Mouse (Mus musculus): ENCODE measurements around the gene Rnf111. TPM values are rescaled to one million over a fixed set of nuclear protein-coding genes. Genes with fewer than 3 reads are reported as not detected.

Rnf111 gene
- polyA plus RNA-seq, 1 experiment from 2014 or later, result 31.7 TPM

DNA sequence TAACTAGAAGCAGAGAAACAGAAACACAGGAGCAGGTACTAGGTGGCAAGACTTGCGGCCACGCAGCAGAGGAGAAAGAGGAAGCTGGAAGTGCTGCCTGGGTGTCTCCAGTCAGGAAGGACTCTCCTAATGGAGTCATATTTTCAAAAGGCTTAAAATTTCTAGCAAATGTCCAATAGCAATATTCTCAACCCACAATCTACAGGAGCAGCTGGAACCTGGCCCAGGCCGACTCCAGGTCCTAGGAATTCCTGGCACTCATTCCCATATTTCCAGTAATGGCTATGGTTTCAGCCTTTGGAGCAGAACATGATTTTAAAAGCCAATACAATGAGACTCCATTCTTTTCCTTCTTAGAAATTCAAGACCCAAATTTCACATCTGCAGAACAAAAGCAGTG, 114.0 kb downstream of the Rnf111 start:
- no peak for ATAC-seq (ENCODE audit: insufficient number of reproducible peaks, low FRiP score, low TSS enrichment, low read depth)

GRCm38 (mm10) chr9:70387410-70388119, 116.0 kb downstream of the Rnf111 start:
- Histone ChIP-seq H3K9ac (ENCODE audit: low read length) (no peak overlapping the region), H3K27me3 (ENCODE audit: control insufficient read depth, insufficient read depth, low read length) (no peaks in the 10 kb centered on the region), H3K36me3 (ENCODE audit: control insufficient read depth, insufficient read depth, low read length) (no peaks in the 10 kb centered on the region), H3K9me3 (ENCODE audit: control insufficient read depth, low read length) (no peaks in the 10 kb centered on the region), H3K4me3 (ENCODE audit: low read depth, low read length) (no peak overlapping the region), H3K4me2 (ENCODE audit: low read depth, severe bottlenecking) (no peak overlapping the region), H3K27ac (replicated peaks; ENCODE audit: low read depth, low read length) (no peak overlapping the region), H3K4me1 (ENCODE audit: control insufficient read depth, insufficient read depth, low read length) (no peaks in the 10 kb centered on the region)
- 93% methylated on average over 4 of the region's 4 CpGs for WGBS
- DNase-seq (ENCODE audit: low spot score), result no peak
- no peak for ATAC-seq (ENCODE audit: insufficient number of reproducible peaks, low FRiP score, low TSS enrichment, low read depth)

More for the DNA sequence above, 114.0 kb downstream of the Rnf111 start:
- H3K27ac ChIP-seq (replicated peaks; ENCODE audit: low read depth, low read length), result no peak overlapping the region
- no peaks in the 10 kb centered on the region for H3K27me3 ChIP-seq (ENCODE audit: control insufficient read depth, insufficient read depth, low read length)
- no peaks in the 10 kb centered on the region for H3K4me1 ChIP-seq (ENCODE audit: control insufficient read depth, insufficient read depth, low read length)
- no peak overlapping the region for H3K4me2 ChIP-seq (ENCODE audit: low read depth, severe bottlenecking)
- WGBS, result 91% methylated on average over 3 of the region's 3 CpGs
- H3K9ac ChIP-seq (ENCODE audit: low read length), result no peak overlapping the region
- H3K36me3 ChIP-seq (ENCODE audit: control insufficient read depth, insufficient read depth, low read length), result no peaks in the 10 kb centered on the region
- H3K9me3 ChIP-seq (ENCODE audit: control insufficient read depth, low read length), result no peaks in the 10 kb centered on the region
- no peak overlapping the region for H3K4me3 ChIP-seq (ENCODE audit: low read depth, low read length)
- no peak for DNase-seq (ENCODE audit: low spot score)

DNA sequence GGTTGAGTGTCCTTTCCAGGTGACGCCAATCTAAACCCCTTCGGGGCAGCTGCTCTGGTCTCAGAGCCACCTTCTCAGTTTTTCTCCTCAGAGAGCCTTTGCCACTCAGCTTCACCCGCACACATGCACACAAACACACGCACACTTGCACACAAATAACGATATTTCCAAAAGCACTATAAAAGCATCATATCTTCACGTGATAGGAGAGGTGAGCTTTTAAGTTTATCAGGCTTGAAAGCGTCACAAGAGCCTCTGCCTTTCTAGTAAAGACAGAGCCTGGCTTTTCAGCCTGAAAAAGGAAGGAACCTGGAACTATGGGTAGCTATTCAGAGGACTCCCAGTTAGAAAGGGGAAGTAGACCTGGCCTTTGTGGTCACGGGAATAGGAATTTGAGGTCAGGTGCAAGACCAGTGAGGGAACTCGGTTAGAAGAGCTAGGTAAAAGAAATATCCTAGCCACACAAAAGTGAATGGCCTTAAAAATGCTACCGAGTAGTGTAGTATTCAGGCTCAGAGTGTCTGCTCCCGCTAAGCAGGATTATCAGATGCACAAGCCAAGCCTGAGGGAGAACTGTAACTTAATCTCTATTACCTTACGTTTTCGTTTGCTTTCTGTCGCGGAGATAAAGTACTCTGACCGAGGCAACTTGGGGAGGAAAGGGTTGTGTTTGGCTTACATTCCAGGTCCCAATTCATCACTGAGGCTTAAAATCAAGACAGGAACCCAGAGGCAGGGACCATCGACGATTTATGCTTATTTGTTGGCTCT, 118.4 kb downstream of the Rnf111 start:
- ATAC-seq (ENCODE audit: insufficient number of reproducible peaks, low FRiP score, low TSS enrichment, low read depth) (no peak), DNase-seq (ENCODE audit: low spot score) (no peak)
- 89% methylated on average over 18 of the region's 18 CpGs for WGBS
- no peak overlapping the region for H3K4me2 ChIP-seq (ENCODE audit: low read depth, severe bottlenecking)
- no peaks in the 10 kb centered on the region for H3K27me3 ChIP-seq (ENCODE audit: control insufficient read depth, insufficient read depth, low read length)
- H3K27ac ChIP-seq (replicated peaks; ENCODE audit: low read depth, low read length), result no peak overlapping the region
- peaks cover 2% of the 10 kb centered on the region; the same call in 1 of the 2 replicates for H3K36me3 ChIP-seq (ENCODE audit: control insufficient read depth, insufficient read depth, low read length)
- H3K9ac ChIP-seq (ENCODE audit: low read length), result no peak overlapping the region
- H3K4me1 ChIP-seq (ENCODE audit: control insufficient read depth, insufficient read depth, low read length), result no peaks in the 10 kb centered on the region
- no peak overlapping the region for H3K4me3 ChIP-seq (ENCODE audit: low read depth, low read length)
- H3K9me3 ChIP-seq (ENCODE audit: control insufficient read depth, low read length), result no peaks in the 10 kb centered on the region

DNA sequence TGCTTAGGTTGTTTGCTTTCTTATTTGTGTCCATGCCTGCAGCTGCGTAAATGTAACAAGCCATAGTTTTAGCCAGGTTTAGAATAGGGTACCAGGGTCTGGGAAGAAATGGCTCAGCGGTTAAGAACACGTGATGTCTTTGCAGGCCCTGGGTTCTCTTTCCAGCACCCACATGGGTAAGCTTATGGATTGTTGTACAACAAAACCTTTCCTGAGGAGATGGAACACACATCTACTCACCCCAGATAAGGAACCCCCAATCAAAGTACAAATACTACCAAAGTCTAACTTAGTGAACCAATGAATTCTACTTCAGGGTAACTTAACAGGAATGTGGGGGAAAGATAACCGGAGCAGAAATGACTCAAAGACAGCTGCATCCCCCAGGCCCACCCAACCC, 119.0 kb downstream of the Rnf111 start:
- 97% methylated on average over 4 of the region's 4 CpGs for WGBS
- Histone ChIP-seq H3K9ac (ENCODE audit: low read length) (no peak overlapping the region), H3K27ac (replicated peaks; ENCODE audit: low read depth, low read length) (no peak overlapping the region), H3K4me2 (ENCODE audit: low read depth, severe bottlenecking) (no peak overlapping the region), H3K27me3 (ENCODE audit: control insufficient read depth, insufficient read depth, low read length) (no peaks in the 10 kb centered on the region), H3K9me3 (ENCODE audit: control insufficient read depth, low read length) (no peaks in the 10 kb centered on the region), H3K36me3 (ENCODE audit: control insufficient read depth, insufficient read depth, low read length) (peaks cover 2% of the 10 kb centered on the region; the same call in 1 of the 2 replicates), H3K4me1 (ENCODE audit: control insufficient read depth, insufficient read depth, low read length) (no peaks in the 10 kb centered on the region), H3K4me3 (ENCODE audit: low read depth, low read length) (no peak overlapping the region)
- DNase-seq (ENCODE audit: low spot score) (no peak), ATAC-seq (ENCODE audit: insufficient number of reproducible peaks, low FRiP score, low TSS enrichment, low read depth) (no peak)

DNA sequence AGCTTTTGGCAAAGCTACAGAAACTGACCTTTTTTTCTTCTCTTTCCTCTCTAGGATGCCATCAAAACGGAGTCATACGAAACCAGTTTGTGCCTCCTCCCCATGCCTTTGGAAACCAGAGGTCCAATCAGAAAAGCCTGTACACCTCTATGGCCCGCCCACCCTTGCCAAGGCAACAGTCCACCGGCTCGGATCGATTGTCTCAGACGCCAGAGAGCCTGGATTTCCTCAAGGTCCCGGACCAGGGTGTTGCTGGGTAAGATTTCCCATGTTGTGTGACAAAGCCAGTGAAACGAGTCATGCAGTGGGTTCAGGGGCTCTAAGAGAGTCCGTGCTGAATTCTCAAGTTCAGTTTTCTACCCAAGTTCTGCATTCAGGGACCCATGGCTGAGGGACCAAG, 119.8 kb downstream of the Rnf111 start:
- Histone ChIP-seq H3K4me3 (ENCODE audit: low read depth, low read length) (no peak overlapping the region), H3K9me3 (ENCODE audit: control insufficient read depth, low read length) (no peaks in the 10 kb centered on the region), H3K36me3 (ENCODE audit: control insufficient read depth, insufficient read depth, low read length) (peaks cover 2% of the 10 kb centered on the region; the same call in 1 of the 2 replicates), H3K27ac (replicated peaks; ENCODE audit: low read depth, low read length) (no peak overlapping the region), H3K4me1 (ENCODE audit: control insufficient read depth, insufficient read depth, low read length) (no peaks in the 10 kb centered on the region), H3K9ac (ENCODE audit: low read length) (no peak overlapping the region), H3K27me3 (ENCODE audit: control insufficient read depth, insufficient read depth, low read length) (no peaks in the 10 kb centered on the region), H3K4me2 (ENCODE audit: low read depth, severe bottlenecking) (no peak overlapping the region)
- 74% methylated on average over 10 of the region's 10 CpGs for WGBS
- no peak for ATAC-seq (ENCODE audit: insufficient number of reproducible peaks, low FRiP score, low TSS enrichment, low read depth)
- no peak for DNase-seq (ENCODE audit: low spot score)

GRCm38 (mm10) chr9:70382091-70382490, 121.4 kb downstream of the Rnf111 start:
- 85% methylated on average over 12 of the region's 12 CpGs for WGBS
- no peaks in the 10 kb centered on the region for H3K4me1 ChIP-seq (ENCODE audit: control insufficient read depth, insufficient read depth, low read length)
- H3K4me3 ChIP-seq (ENCODE audit: low read depth, low read length), result no peak overlapping the region
- no peaks in the 10 kb centered on the region for H3K27me3 ChIP-seq (ENCODE audit: control insufficient read depth, insufficient read depth, low read length)
- no peak overlapping the region for H3K9ac ChIP-seq (ENCODE audit: low read length)
- H3K9me3 ChIP-seq (ENCODE audit: control insufficient read depth, low read length), result no peaks in the 10 kb centered on the region
- ATAC-seq (ENCODE audit: insufficient number of reproducible peaks, low FRiP score, low TSS enrichment, low read depth), result no peak
- H3K27ac ChIP-seq (replicated peaks; ENCODE audit: low read depth, low read length), result no peak overlapping the region
- peaks cover 2% of the 10 kb centered on the region; the same call in 1 of the 2 replicates for H3K36me3 ChIP-seq (ENCODE audit: control insufficient read depth, insufficient read depth, low read length)
- no peak overlapping the region for H3K4me2 ChIP-seq (ENCODE audit: low read depth, severe bottlenecking)
- no peak for DNase-seq (ENCODE audit: low spot score)

- peaks cover 2% of the 10 kb centered on the region; the same call in 1 of the 2 replicates for H3K36me3 ChIP-seq (ENCODE audit: control insufficient read depth, insufficient read depth, low read length)
- H3K27me3 ChIP-seq (ENCODE audit: control insufficient read depth, insufficient read depth, low read length), result no peaks in the 10 kb centered on the region
- H3K27ac ChIP-seq (replicated peaks; ENCODE audit: low read depth, low read length), result no peak overlapping the region
- 0 out of 2 replicates have a peak, but pooled peaks have one; percentile 17 for ATAC-seq (ENCODE audit: insufficient number of reproducible peaks, low FRiP score, low TSS enrichment, low read depth)
- H3K9me3 ChIP-seq (ENCODE audit: control insufficient read depth, low read length), result no peaks in the 10 kb centered on the region
- no peak overlapping the region for H3K9ac ChIP-seq (ENCODE audit: low read length)
- WGBS, result 66% methylated on average over 7 of the region's 7 CpGs
- DNase-seq (ENCODE audit: low spot score), result peak; percentile 44
- H3K4me3 ChIP-seq (ENCODE audit: low read depth, low read length), result no peak overlapping the region
- H3K4me2 ChIP-seq (ENCODE audit: low read depth, severe bottlenecking), result no peak overlapping the region
- H3K4me1 ChIP-seq (ENCODE audit: control insufficient read depth, insufficient read depth, low read length), result no peaks in the 10 kb centered on the region
Measured at GRCm38 (mm10) chr9:70379502-70380467, 123.7 kb downstream of the Rnf111 start.
